Mouse (Mus musculus) neutrophil, adult 83 days (primary cell): Measurements from ENCODE around the gene Gm20422. TPM values are rescaled to one million over a fixed set of nuclear protein-coding genes. Genes with fewer than 3 reads are reported as not detected.

ENCODE experiments used
- total RNA-seq, 2 experiments: library from RNA; stranded (reverse); gene quantifications; one replicate each; pipeline ENCODE4 v1.2.4; 2023

Gm20422 gene
- total RNA-seq: 1 to 10 TPM in 1 of 2 experiments, not detected in 1; 2.1 TPM

GRCm38 (mm10) chr8:69774503-69775148 is at the start of gene Gm20422:
Gm20422 (minus strand) TSS chr8:69774886.

GRCm38 (mm10) chr8:69822386-69823191 is 47.9 kb upstream of the Gm20422 start, which contains the start of gene Lpar2:
Lpar2 (plus strand) TSS chr8:69822429.

GRCm38 (mm10) chr8:69808094-69808863 is 33.6 kb upstream of the Gm20422 start, which contains the start of gene Gmip:
Gmip (plus strand) TSS chr8:69808679.

GRCm38 (mm10) chr8:69790773-69791367 is 16.2 kb upstream of the Gm20422 start, which contains the start of the genes Atp13a1 and Zfp866:
Atp13a1 (plus strand) TSS chr8:69791163.
Zfp866 (minus strand) TSS chr8:69791178.

GRCm38 (mm10) chr8:69749544-69750454 is 24.9 kb downstream of the Gm20422 start, which contains the start of gene Zfp963:
Zfp963 (minus strand) TSS chr8:69749970.

GRCm38 (mm10) chr8:69710624-69711023 is 64.1 kb downstream of the Gm20422 start, which contains the start of gene Zfp869:
Zfp869 (minus strand) TSS chr8:69710724.

Other genes with a start within 250 kb of the Gm20422 start
- gene Zfp868, start 149.3 kb downstream of the Gm20422 start, total RNA-seq: 10 to 100 TPM; 16.6 to 19.5 TPM
- gene Zfp964, start 120.4 kb downstream of the Gm20422 start, total RNA-seq: under 1 TPM; 0.11 to 0.38 TPM
- 10 to 100 TPM; 15.5 to 16.4 TPM for gene Zfp869, start 64.2 kb downstream of the Gm20422 start, total RNA-seq
- 1 to 10 TPM; 2.7 to 3.5 TPM for gene Zfp963, start 24.9 kb downstream of the Gm20422 start, total RNA-seq
- gene Atp13a1, start 16.3 kb upstream of the Gm20422 start, total RNA-seq: 10 to 100 TPM; 27.9 to 31.3 TPM
- gene Zfp866, start 16.3 kb upstream of the Gm20422 start, total RNA-seq: 10 to 100 TPM; 12.8 to 14.1 TPM
- gene Gmip, start 33.8 kb upstream of the Gm20422 start, total RNA-seq: 100 to 1,000 TPM; 362 to 363 TPM
- 1 to 10 TPM; 3.5 TPM for gene Lpar2, start 47.5 kb upstream of the Gm20422 start, total RNA-seq
- gene Pbx4, start 57.6 kb upstream of the Gm20422 start, total RNA-seq: 1 to 10 TPM; 1.5 to 2.0 TPM
- gene Cilp2, start 112.8 kb upstream of the Gm20422 start, total RNA-seq: under 1 TPM in 1 of 2 experiments, not detected in 1; 0.07 TPM
- gene Tssk6, start 127.3 kb upstream of the Gm20422 start, total RNA-seq: 1 to 10 TPM; 1.4 to 2.1 TPM
- gene Ndufa13, start 127.7 kb upstream of the Gm20422 start, total RNA-seq: 10 to 100 TPM; 63.2 to 66.0 TPM
- 1 to 10 TPM; 2.5 to 2.9 TPM for gene Yjefn3, start 127.8 kb upstream of the Gm20422 start, total RNA-seq
- gene Gatad2a, start 221.5 kb upstream of the Gm20422 start, total RNA-seq: 10 to 100 TPM; 67.2 to 72.4 TPM